Mouse (Mus musculus) 3T3-L1 (cell line): ENCODE data around the gene Gpr39.

Experiments
- DNase-seq: peaks from one replicate; pipeline ENCODE4 v3.0.0-alpha.2; 2015; ENCODE audit warnings: low read depth, low spot score

The Gpr39 gene

GRCm38 (mm10) chr1:125800506-125800905 is 123.7 kb downstream of the Gpr39 start:
- no peak for DNase-seq

GRCm38 (mm10) chr1:125808426-125808825 is 131.6 kb downstream of the Gpr39 start:
- no peak for DNase-seq

- DNase-seq = no peak
These were observed 136.5 kb downstream of the Gpr39 start for GRCm38 (mm10) chr1:125813141-125813782.

- peak; percentile 5 for DNase-seq
These were observed 144.3 kb downstream of the Gpr39 start for GRCm38 (mm10) chr1:125821101-125821500.

- DNase-seq = no peak
These were observed 146.8 kb downstream of the Gpr39 start for GRCm38 (mm10) chr1:125823611-125824010.

- no peak for DNase-seq
These were observed 160.7 kb downstream of the Gpr39 start for GRCm38 (mm10) chr1:125837507-125837906.

- DNase-seq = no peak
These were observed 163.1 kb downstream of the Gpr39 start for GRCm38 (mm10) chr1:125839746-125840392.

- no peak for DNase-seq
These were observed 177.9 kb downstream of the Gpr39 start for GRCm38 (mm10) chr1:125854646-125855045.

GRCm38 (mm10) chr1:125858631-125859030 is 181.8 kb downstream of the Gpr39 start:
- no peak for DNase-seq

GRCm38 (mm10) chr1:125870056-125870455 is 193.3 kb downstream of the Gpr39 start:
- no peak for DNase-seq

GRCm38 (mm10) chr1:125893158-125893557 is 216.4 kb downstream of the Gpr39 start:
- no peak for DNase-seq

GRCm38 (mm10) chr1:125910211-125910870 is 233.5 kb downstream of the Gpr39 start:
- DNase-seq = no peak

- no peak for DNase-seq
These were observed 234.1 kb downstream of the Gpr39 start for GRCm38 (mm10) chr1:125910871-125911265.

- DNase-seq = no peak
These were observed 234.6 kb downstream of the Gpr39 start for GRCm38 (mm10) chr1:125911337-125911900.

GRCm38 (mm10) chr1:125911901-125912445 is 235.2 kb downstream of the Gpr39 start:
- no peak for DNase-seq

- no peak for DNase-seq
These were observed 236.1 kb downstream of the Gpr39 start, which contains the start of gene Lypd1 for GRCm38 (mm10) chr1:125912601-125913600. TSS of gene Lypd1 (minus strand) at chr1:125913101.

GRCm38 (mm10) chr1:125920696-125921095 is 243.9 kb downstream of the Gpr39 start:
- no peak for DNase-seq

- peak; percentile 11 for DNase-seq
These were observed 246.3 kb downstream of the Gpr39 start for GRCm38 (mm10) chr1:125923062-125923461.
